Mouse (Mus musculus): ENCODE data around the gene Plppr2.

The Plppr2 gene

GRCm38 (mm10) chr9:21936692-21937570 is at the start of gene Plppr2:
Plppr2 (plus strand) TSS chr9:21937033.
- in situ Hi-C loops (cut with MboI; ENCODE audit: low pct_unique_long_range_greater_than_20kb in 1 of 2, low sequenced_read_pairs in 2 of 2, unreplicated experiment in 1 of 2), result no loop called here

DNA sequence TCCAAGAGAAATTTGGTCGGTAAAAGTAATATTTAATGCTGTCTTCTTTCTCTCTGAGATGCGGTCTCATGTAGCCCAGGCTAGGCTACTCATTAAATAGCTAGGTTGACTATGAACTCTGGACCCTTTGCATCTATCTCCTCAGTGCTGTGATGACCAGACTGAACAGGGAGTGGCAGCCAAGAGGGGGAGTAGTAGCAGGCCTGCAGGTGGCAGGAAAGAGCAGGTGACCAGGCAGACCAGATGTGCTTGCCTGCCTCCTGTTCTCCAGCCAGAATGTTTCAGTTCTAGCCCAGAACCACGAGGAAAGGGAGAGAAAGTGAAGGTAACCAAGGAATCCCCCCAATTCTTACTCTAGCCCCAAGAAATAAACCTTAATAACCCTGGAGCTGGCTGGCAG is 47.6 kb upstream of the Plppr2 start:
- in situ Hi-C loops (cut with MboI; ENCODE audit: low pct_unique_long_range_greater_than_20kb in 1 of 2, low sequenced_read_pairs in 2 of 2, unreplicated experiment in 1 of 2), result no loop called here

DNA sequence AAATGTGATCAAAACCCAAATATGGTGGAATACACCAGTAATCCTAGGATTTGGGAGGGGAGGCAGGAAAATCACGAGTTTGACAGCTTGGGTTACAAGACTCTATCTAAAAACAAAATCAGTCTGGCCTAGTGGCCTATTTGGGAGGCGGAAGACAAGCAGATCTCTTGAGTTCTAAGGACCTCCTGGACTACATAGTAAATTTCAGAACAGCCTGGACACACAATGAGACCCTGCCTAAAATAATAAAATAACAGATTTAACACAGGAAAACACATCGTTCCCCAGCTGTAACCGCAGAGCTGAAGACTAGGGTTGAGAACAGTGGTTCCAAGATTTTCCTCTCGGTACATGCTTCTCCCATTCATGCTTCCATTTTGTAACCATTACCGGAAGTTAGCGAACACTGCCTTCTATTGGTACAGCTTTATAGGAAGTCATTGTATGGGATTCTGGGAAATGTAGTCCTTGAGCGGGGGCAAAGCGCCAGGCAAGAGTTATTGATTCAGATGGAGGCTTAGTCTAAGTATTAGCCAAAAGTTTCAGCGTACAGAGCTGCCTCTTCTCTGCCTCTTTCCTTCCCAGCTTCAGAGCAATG is 35.5 kb upstream of the Plppr2 start:
- in situ Hi-C loops (cut with MboI; ENCODE audit: low pct_unique_long_range_greater_than_20kb in 1 of 2, low sequenced_read_pairs in 2 of 2, unreplicated experiment in 1 of 2), result no loop called here

DNA sequence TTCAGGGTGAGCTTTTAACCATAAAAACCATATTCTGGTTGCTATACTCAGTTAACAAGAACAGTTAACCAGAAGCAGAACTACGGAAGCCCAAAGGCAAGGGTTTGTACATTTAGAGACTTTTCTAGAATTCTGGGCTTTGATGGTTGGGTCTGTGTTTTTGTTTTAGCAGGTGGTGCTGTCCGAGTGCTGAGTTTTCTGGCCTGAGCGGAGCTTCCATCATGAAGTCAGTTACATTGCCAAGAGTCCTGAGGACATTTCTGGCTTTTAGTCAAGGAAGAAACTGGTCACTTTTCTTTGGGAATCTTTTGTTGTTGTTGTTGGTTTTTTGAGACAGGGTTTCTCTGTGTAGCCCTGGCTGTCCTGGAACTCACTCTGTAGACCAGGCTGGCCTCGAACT is 32.8 kb upstream of the Plppr2 start:
- in situ Hi-C loops (cut with MboI; ENCODE audit: low pct_unique_long_range_greater_than_20kb in 1 of 2, low sequenced_read_pairs in 2 of 2, unreplicated experiment in 1 of 2), result no loop called here

GRCm38 (mm10) chr9:21908216-21908615 is 28.6 kb upstream of the Plppr2 start:
- in situ Hi-C loops (cut with MboI; ENCODE audit: low pct_unique_long_range_greater_than_20kb in 1 of 2, low sequenced_read_pairs in 2 of 2, unreplicated experiment in 1 of 2), result no loop called here

- in situ Hi-C loops (cut with MboI; ENCODE audit: low pct_unique_long_range_greater_than_20kb in 1 of 2, low sequenced_read_pairs in 2 of 2, unreplicated experiment in 1 of 2), result no loop called here
Observed at GRCm38 (mm10) chr9:21909474-21910223, 27.2 kb upstream of the Plppr2 start.

DNA sequence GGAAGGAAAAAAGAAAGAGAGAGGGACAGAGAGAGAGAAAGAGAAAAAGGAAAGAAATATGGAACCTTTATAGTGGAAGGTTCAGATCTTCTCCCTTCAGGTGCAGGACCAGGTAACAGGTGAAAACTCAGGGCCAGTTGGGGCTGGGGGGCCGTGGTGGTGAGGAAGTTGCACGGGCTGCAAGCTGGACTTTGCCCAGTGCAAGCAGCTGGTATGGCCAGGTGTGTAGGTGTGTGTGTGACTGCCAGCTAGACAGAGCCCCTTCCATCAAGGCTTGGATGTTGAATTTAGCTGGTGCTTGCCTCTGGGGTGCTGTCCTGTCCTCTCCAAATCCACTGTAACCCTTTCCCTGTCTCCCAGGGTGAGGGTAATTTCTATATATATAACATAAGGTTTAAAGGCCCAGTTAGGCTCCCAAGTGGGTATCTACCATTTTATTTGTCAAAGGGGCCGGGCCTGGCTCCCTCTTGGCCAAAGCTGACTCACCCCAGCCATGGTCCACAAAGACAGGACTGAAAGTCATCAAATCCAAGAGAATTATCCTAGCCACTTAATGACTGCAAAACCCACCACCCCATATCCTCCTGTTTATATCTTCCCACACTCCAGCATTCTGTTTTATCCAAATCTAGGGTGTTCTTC is 19.9 kb upstream of the Plppr2 start:
- in situ Hi-C loops (cut with MboI; ENCODE audit: low pct_unique_long_range_greater_than_20kb in 1 of 2, low sequenced_read_pairs in 2 of 2, unreplicated experiment in 1 of 2), result no loop called here

DNA sequence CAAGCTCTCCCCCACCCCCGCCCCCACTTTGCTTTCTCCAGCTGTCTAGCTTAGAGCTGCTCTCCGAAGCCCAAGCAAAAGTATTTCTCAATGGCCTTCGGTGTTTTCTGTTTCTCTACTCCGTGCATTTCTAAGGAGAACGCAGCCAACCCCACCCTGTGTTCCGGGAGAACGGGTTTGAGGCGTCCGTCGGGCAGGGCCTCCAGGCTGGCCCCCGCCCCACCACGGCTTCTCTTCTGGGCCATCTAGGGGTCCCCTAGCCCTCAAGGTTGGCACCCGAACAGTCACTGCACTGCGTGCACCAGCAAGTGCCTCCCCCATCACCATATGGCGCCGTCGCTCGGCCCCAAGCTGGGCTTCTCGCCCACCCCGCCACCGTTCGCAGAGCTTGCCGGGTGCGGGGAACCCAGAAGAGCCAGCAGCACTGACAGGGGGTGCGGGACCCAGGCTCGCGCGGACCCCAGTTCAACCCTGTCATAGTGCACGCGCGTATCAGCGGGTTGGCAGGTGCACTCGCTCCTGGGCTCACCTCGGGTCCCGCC is 19.3 kb upstream of the Plppr2 start:
- in situ Hi-C loops (cut with MboI; ENCODE audit: low pct_unique_long_range_greater_than_20kb in 1 of 2, low sequenced_read_pairs in 2 of 2, unreplicated experiment in 1 of 2), result no loop called here

DNA sequence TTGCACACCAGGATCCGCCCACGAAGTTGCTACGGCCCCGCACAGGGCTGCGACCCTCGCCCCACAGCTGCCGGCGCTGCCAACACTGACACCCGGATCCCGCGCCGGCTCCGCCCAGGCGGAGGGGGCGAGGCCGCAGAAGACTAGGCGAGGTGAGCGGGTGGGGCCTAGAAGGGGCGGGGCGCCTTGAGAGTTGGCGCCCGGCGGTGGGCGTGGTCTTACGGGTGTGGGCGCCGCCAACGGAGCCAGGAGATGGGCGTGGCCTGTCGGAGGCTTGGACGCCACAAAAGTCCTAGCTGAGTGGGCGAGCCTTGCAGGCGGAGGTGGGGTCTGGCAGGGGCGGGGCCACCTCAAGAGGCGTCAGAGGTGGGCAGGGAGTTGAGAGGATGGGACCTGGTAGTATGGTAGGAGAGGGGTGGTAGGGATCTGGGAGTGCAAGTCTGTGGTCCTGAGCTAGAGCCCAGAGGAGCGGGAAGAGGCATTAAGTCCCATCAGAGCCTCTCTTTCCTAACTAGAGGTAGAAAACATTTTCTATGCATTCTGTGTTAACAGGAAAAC is 18.7 kb upstream of the Plppr2 start, which contains the start of gene Rab3d:
Gene Rab3d (minus strand): TSS at position 158 of the 558 bp plus-strand sequence.
- in situ Hi-C loops (cut with MboI; ENCODE audit: low pct_unique_long_range_greater_than_20kb in 1 of 2, low sequenced_read_pairs in 2 of 2, unreplicated experiment in 1 of 2), result no loop called here

DNA sequence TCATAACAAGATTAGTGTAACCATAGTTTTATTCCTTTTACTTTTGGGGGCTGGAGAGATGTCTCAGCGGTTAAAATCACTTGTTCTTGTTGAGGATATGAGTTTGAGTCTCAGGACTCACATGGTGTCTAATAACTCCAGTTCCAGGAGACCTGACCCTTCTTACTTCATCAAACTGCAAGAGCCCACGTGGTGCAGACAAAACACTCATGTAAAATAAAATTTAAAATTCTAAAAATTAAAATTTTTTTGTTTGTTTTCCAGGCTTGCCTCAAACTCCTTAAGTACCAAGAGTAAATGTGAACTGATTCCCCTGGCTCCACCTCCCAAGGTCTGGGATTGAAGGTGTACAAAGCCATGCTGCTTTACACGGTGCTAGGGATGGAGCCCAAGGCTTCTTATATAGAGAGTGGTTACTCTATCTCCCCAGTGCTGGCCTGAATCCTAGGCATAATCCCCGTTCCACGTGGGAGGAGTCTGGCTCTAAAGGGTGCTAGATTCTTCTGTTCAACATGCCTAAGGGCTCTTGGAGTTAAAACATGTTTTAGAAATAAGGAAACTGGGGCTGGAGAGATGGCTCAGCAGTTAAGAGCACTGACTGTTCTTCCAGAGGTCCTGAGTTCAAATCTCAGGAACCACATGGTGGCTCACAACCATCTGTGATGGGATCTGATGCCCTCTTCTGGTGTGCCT is 18.0 kb upstream of the Plppr2 start:
- in situ Hi-C loops (cut with MboI; ENCODE audit: low pct_unique_long_range_greater_than_20kb in 1 of 2, low sequenced_read_pairs in 2 of 2, unreplicated experiment in 1 of 2), result no loop called here

DNA sequence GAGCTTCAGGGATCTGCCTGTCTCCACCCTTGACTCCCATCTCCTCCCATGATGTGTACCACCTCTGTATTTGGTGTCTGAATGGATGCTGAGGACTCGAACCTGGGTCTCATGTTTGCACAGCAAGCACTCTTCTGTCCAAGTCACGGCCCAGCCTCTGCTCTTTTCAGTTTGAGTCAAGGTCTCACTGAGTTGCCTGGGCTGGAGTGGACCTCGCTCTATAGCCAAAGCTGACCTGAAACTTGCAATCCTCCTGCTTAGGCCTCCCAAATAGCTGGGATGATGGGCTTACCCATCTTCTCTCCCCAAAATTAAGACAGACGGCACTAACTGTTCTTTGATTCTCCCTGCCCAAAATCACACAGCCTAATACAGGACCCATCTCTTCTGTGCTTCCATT is 13.8 kb upstream of the Plppr2 start:
- in situ Hi-C loops (cut with MboI; ENCODE audit: low pct_unique_long_range_greater_than_20kb in 1 of 2, low sequenced_read_pairs in 2 of 2, unreplicated experiment in 1 of 2), result no loop called here

GRCm38 (mm10) chr9:21923490-21924098 is 13.2 kb upstream of the Plppr2 start:
- in situ Hi-C loops (cut with MboI; ENCODE audit: low pct_unique_long_range_greater_than_20kb in 1 of 2, low sequenced_read_pairs in 2 of 2, unreplicated experiment in 1 of 2), result no loop called here

DNA sequence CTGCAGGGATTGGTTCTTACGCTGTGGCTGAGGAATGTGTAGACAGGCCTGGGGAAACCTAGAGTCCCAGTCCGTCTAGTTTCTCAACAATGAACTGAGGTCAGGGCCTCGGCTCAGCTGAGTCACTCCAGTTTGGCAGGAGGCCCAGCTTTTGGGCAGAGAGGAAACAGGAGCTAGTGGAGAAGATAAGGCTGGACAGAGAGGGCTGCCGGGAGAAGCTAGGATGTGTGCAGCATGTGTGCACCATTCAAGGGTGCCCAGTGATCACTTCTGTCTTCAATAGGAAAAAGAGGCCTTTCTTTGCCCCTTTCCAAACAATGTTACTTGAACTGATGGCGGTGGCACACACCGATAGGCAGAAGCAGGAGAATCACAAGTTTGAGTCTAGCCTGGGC is 12.7 kb upstream of the Plppr2 start:
- in situ Hi-C loops (cut with MboI; ENCODE audit: low pct_unique_long_range_greater_than_20kb in 1 of 2, low sequenced_read_pairs in 2 of 2, unreplicated experiment in 1 of 2), result no loop called here

GRCm38 (mm10) chr9:21925034-21925433 is 11.8 kb upstream of the Plppr2 start:
- in situ Hi-C loops (cut with MboI; ENCODE audit: low pct_unique_long_range_greater_than_20kb in 1 of 2, low sequenced_read_pairs in 2 of 2, unreplicated experiment in 1 of 2), result no loop called here

DNA sequence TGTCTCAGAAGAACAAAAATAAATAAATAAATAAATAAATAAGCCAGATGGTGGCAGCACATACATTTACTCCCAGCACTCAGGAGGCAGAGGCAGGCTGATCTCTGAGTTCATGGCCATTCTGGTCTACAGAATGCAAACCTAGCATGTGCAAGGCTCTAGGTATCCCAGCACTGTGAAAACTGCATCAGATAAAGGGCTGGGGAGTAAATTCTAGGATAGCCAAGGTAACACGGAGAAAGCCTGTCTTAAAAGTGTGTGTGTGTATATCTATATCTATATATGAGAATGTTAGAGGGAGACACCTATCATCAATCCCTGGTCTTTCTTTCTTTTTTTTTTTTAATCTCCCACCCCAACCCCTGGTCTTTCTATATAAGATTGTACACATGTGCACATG is 11.3 kb upstream of the Plppr2 start:
- in situ Hi-C loops (cut with MboI; ENCODE audit: low pct_unique_long_range_greater_than_20kb in 1 of 2, low sequenced_read_pairs in 2 of 2, unreplicated experiment in 1 of 2), result no loop called here

- in situ Hi-C loops (cut with MboI; ENCODE audit: low pct_unique_long_range_greater_than_20kb in 1 of 2, low sequenced_read_pairs in 2 of 2, unreplicated experiment in 1 of 2), result no loop called here
Observed at GRCm38 (mm10) chr9:21926155-21926554, 10.7 kb upstream of the Plppr2 start.

GRCm38 (mm10) chr9:21926784-21927183 is 10.0 kb upstream of the Plppr2 start:
- in situ Hi-C loops (cut with MboI; ENCODE audit: low pct_unique_long_range_greater_than_20kb in 1 of 2, low sequenced_read_pairs in 2 of 2, unreplicated experiment in 1 of 2), result no loop called here
